Mouse (Mus musculus) CH12.LX (cell line): ENCODE measurements around the gene Nhlh1.

ENCODE experiments used
- CTCF ChIP-seq, 2 experiments: IDR thresholded peaks in 1 of 2; conservative IDR thresholded peaks in 1 of 2; 2 replicates each; pipeline ENCODE4 v1.5.1; 2011 to 2012; ENCODE audit warnings: low read depth in 2 of 2, low read length in 2 of 2, improper control_type of control experiment in 1 of 2, inconsistent platforms in 1 of 2, mild to moderate bottlenecking in 1 of 2, moderate library complexity in 1 of 2
- E2F4 ChIP-seq: IDR thresholded peaks from 2 replicates; pipeline ENCODE4 v1.6.1; 2011; ENCODE audit warnings: low read depth, low read length, improper control_type of control experiment; ENCODE audit not compliant: insufficient replicate concordance
- EP300 ChIP-seq: IDR thresholded peaks from 2 replicates; pipeline ENCODE4 v1.6.1; 2011; ENCODE audit warnings: low read length, improper control_type of control experiment
- GABPA ChIP-seq: IDR thresholded peaks from 2 replicates; pipeline ENCODE4 v1.6.1; 2012; ENCODE audit warnings: low read depth, low read length, improper control_type of control experiment, inconsistent platforms; ENCODE audit not compliant: insufficient replicate concordance
- HCFC1 ChIP-seq: IDR thresholded peaks from 2 replicates; pipeline ENCODE4 v1.6.1; 2012; ENCODE audit warnings: low read depth, mild to moderate bottlenecking, inconsistent platforms, low read length, improper control_type of control experiment
- JUN ChIP-seq: IDR thresholded peaks from 2 replicates; pipeline ENCODE4 v1.6.1; 2011; ENCODE audit warnings: low read depth, mild to moderate bottlenecking, low read length, improper control_type of control experiment, moderate library complexity; ENCODE audit not compliant: insufficient read depth
- MAX ChIP-seq: IDR thresholded peaks from 2 replicates; pipeline ENCODE4 v1.6.1; 2011; ENCODE audit warnings: low read length, improper control_type of control experiment
- POLR2A ChIP-seq: IDR thresholded peaks from 2 replicates; pipeline ENCODE4 v1.6.1; 2011; ENCODE audit warnings: low read depth, mild to moderate bottlenecking, improper control_type of control experiment, low read length
- TBP ChIP-seq: conservative IDR thresholded peaks from 2 replicates; pipeline ENCODE4 v1.6.1; 2011; ENCODE audit warnings: low read depth, low read length, improper control_type of control experiment
- ZC3H11A ChIP-seq: IDR thresholded peaks from 2 replicates; pipeline ENCODE4 v1.6.1; 2012; ENCODE audit warnings: low read depth, mild to moderate bottlenecking, inconsistent platforms, low read length, improper control_type of control experiment

DNA sequence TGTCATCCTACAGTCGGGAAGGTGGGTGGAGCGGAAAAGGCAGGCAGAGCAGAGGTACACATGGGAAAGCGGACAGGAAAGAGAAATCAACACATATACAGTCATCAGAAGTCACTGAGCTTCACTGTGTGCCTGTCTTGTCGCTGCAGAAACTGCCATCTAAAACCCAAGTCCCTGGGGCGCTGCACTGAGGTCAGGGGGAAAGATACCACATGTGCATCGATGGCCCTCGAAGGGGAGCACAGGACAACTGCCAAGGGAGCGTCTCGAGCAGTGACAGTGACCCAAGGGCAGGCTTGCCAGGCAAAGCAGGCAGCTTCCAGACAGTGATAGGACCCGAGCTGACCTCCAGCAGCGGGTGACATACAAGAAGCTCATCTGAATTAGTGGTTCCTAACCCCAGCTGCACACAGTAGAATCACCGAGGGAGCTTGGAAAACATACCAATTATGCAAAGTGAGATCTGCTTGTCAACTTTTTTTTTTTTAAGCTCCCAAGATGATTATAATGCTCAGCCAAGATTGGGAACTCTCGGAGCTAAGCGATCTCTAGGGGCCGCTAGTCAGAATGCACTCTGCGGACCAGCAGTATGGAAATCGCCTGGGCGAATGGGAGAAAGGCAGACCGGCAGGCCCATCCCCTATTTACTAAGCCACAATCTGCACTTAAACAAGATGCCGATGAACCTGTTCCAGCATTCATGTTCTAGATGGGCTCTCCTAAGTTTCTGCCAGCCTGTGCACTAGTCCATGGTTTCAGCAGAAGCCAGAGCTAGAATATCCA is 47.1 kb downstream of the Nhlh1 start:
- no peak for TF ChIP-seq GABPA
- no peak for TF ChIP-seq JUN
- TF ChIP-seq CTCF (conservative IDR thresholded peaks at IDR 0.05 in 1 of 2, IDR thresholded peaks at IDR 0.05 in 1 of 2; ENCODE audit: low read depth in 2 of 2, low read length in 2 of 2) = no peak
- no peak for TF ChIP-seq ZC3H11A
- no peak for TF ChIP-seq EP300
- TF ChIP-seq HCFC1 = no peak
- TF ChIP-seq POLR2A = no peak
- TF ChIP-seq MAX = no peak
- TF ChIP-seq TBP = no peak
- TF ChIP-seq E2F4 = no peak
